Mouse (Mus musculus) forebrain, embryonic 16.5 days (tissue): Measurements from ENCODE around the gene Gm21954. TPM values are rescaled to one million over a fixed set of nuclear protein-coding genes. Genes with fewer than 3 reads are reported as not detected.

Source experiments
- polyA plus RNA-seq: library from polyadenylated mRNA; unstranded; fragments of >200 nt; fragmentation: Nextera tagmentation; extraction: Ambion mirVana; gene quantifications from 2 replicates; pipeline ENCODE4 v1.2.1, GENCODE M21; 2015

Gene Gm21954
- polyA plus RNA-seq, 1 experiment from 2014 or later: not detected

Other genes starting within 250 kb of the Gm21954 start
- 255 and 277 TPM in 2 replicates for gene Dclk1, start 229.8 kb downstream of the Gm21954 start, polyA plus RNA-seq